Mouse (Mus musculus) stomach, postnatal 0 days (tissue): ENCODE measurements around the gene Il25. TPM values are rescaled to one million over a fixed set of nuclear protein-coding genes. Genes with fewer than 3 reads are reported as not detected.
A peak's percentile ranks its signal among the peaks of the same experiment; 100 is the strongest.
"Not testable (repeated sequence)": the region's sequence is repeated elsewhere in the genome, so short reads cannot be mapped to it uniquely, and the experiment has no call there.

Source experiments
- ATAC-seq: fragments of 200-750 bp; cut with Nextera tagmentation; 2 replicates; pipeline ENCODE4 v1.8.0; 2017; ENCODE audit not compliant: low FRiP score, low TSS enrichment
- DNase-seq: peaks from one replicate; pipeline ENCODE4 v3.0.0-alpha.2; 2016; ENCODE audit warnings: low spot score
- H3K27ac ChIP-seq: fragments of 300-500 bp; sonication (generic); replicated peaks from 2 replicates; pipeline ENCODE4 v1.5.1; 2014; ENCODE audit warnings: mild to moderate bottlenecking, control low read depth
- H3K27me3 ChIP-seq: fragments of 300-500 bp; sonication (generic); 2 replicates; pipeline ENCODE4 v1.6.1; 2014; ENCODE audit warnings: low read length; ENCODE audit not compliant: control insufficient read depth, insufficient read depth
- H3K36me3 ChIP-seq: fragments of 300-500 bp; sonication (generic); 2 replicates; pipeline ENCODE4 v1.6.1; 2014; ENCODE audit warnings: low read length, mixed read lengths; ENCODE audit not compliant: control insufficient read depth, insufficient read depth
- H3K4me1 ChIP-seq: fragments of 300-500 bp; sonication (generic); replicated peaks from 2 replicates; pipeline ENCODE4 v1.6.1; 2014; ENCODE audit warnings: antibody characterized with exemption; ENCODE audit not compliant: control insufficient read depth, insufficient read depth
- H3K4me2 ChIP-seq: fragments of 300-500 bp; sonication (generic); replicated peaks from 2 replicates; pipeline ENCODE4 v1.6.1; 2014; ENCODE audit warnings: low read depth, mild to moderate bottlenecking, control low read depth, moderate library complexity
- H3K4me3 ChIP-seq: fragments of 300-500 bp; sonication (generic); 2 replicates; pipeline ENCODE4 v1.5.1; 2014; ENCODE audit warnings: low read depth, low read length, control low read depth
- H3K9ac ChIP-seq: fragments of 300-500 bp; sonication (generic); 2 replicates; pipeline ENCODE4 v1.6.1; 2014; ENCODE audit warnings: mild to moderate bottlenecking, low read length, control low read depth, mixed read lengths
- H3K9me3 ChIP-seq: fragments of 300-500 bp; sonication (generic); 2 replicates; pipeline ENCODE4 v1.6.1; 2016; ENCODE audit warnings: low read length; ENCODE audit not compliant: control insufficient read depth
- CTCF ChIP-seq: IDR thresholded peaks from 2 replicates; pipeline ENCODE4 v1.5.1; 2016; ENCODE audit warnings: antibody characterized with exemption, low read depth, mild to moderate bottlenecking, moderate library complexity
- EP300 ChIP-seq: optimal IDR thresholded peaks from 2 replicates; pipeline ENCODE3; 2016; ENCODE audit warnings: antibody characterized with exemption
- WGBS: fragments of 180-500 bp; shearing (Covaris S2); extraction: QIAGEN DNeasy Blood & Tissue Kit; methylation state at CpG from one replicate; pipeline ENCODE4 v1.1.7; 2014; 5-methylcytosine and 5-hydroxymethylcytosine counted together
- polyA plus RNA-seq: library from polyadenylated mRNA; unstranded; fragments of >200 nt; fragmentation: Nextera tagmentation; extraction: Ambion mirVana; gene quantifications from 2 replicates; pipeline ENCODE4 v1.2.1, GENCODE M21; 2015

Gene Il25
- polyA plus RNA-seq, 1 experiment from 2014 or later: 0.15 TPM

DNA sequence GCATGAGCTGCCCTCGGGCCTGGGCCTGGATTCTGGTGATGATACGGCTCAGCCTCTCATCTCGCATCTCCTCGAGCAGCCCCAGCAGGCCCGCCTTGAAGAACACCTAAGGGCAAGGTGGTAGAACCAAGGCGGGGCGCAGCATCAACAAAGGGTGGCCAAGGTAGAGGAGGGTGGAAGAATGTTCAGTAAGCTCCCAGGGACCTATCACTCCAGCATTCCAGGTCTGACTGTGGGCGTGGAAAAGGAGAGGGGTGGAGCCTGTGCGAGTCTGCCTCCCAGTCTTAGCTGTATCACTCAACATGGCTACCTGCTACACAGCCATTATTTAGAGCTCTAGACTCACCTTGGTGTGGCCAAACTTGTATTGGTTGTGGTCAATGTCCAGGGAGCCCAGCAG, 24.0 kb downstream of the Il25 start:
- no peaks in the 10 kb centered on the region for H3K9me3 ChIP-seq
- H3K4me3 ChIP-seq: no peak overlapping the region
- H3K27ac ChIP-seq: no peak overlapping the region
- TF ChIP-seq EP300: no peak
- H3K4me1 ChIP-seq: no peaks in the 10 kb centered on the region
- H3K36me3 ChIP-seq: no peaks in the 10 kb centered on the region
- no peaks in the 10 kb centered on the region for H3K27me3 ChIP-seq
- no peak overlapping the region for H3K4me2 ChIP-seq
- WGBS: 73% methylated on average over 9 of the region's 9 CpGs
- H3K9ac ChIP-seq: no peak overlapping the region
- no peak for ATAC-seq
- DNase-seq: no peak

DNA sequence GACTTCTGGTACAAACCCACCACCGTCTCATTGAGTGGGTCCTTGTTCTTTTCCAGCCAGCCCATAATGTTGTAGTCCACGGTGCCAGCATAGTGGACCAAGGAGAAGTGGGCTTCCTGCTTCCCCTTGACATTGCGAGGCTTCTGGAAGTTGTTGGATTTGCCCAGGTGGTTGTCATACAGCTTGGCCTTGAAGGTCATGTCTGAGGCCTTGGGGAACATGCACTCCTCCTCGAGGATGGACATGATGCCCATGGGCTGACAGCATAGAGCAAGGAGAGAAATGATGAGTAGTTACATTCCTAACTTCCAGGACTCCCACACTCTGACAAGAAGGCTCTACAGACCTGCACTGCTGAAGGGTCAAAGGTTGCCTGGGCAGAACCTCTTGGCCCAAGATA, 26.0 kb downstream of the Il25 start:
- ATAC-seq: no peak
- Histone ChIP-seq H3K4me1 (no peaks in the 10 kb centered on the region), H3K9ac (no peak overlapping the region), H3K9me3 (no peaks in the 10 kb centered on the region), H3K27ac (no peak overlapping the region), H3K27me3 (no peaks in the 10 kb centered on the region), H3K4me3 (no peak overlapping the region), H3K4me2 (no peak overlapping the region), H3K36me3 (no peaks in the 10 kb centered on the region)
- TF ChIP-seq EP300 (no peak), CTCF (no peak)
- 79% methylated on average over 4 of the region's 4 CpGs for WGBS
- no peak for DNase-seq

DNA sequence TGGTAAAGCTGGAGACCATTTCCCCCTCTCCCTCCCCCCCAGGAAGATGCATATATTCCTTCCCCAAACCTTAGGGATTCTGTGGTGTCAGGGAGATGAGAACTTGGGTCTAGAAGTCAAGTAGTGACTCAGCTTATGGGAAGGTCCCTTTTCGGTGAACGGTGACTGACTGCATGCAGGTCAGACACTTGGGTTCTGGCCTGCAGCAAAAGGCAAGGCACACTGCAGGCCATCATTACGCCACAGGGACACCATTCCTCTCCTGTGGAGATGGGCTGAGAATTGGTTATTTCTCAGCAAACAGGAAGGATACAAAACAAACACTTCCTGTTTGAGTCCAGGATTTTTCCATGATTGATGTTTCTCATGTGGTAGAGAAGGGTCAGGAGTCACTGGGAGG, 26.7 kb downstream of the Il25 start:
- TF ChIP-seq CTCF (no peak), EP300 (no peak)
- Histone ChIP-seq H3K27ac (no peak overlapping the region), H3K27me3 (no peaks in the 10 kb centered on the region), H3K9ac (no peak overlapping the region), H3K9me3 (no peaks in the 10 kb centered on the region), H3K4me2 (no peak overlapping the region), H3K36me3 (no peaks in the 10 kb centered on the region), H3K4me3 (no peak overlapping the region), H3K4me1 (no peaks in the 10 kb centered on the region)
- DNase-seq: no peak
- 92% methylated on average over 3 of the region's 3 CpGs for WGBS
- ATAC-seq: no peak

DNA sequence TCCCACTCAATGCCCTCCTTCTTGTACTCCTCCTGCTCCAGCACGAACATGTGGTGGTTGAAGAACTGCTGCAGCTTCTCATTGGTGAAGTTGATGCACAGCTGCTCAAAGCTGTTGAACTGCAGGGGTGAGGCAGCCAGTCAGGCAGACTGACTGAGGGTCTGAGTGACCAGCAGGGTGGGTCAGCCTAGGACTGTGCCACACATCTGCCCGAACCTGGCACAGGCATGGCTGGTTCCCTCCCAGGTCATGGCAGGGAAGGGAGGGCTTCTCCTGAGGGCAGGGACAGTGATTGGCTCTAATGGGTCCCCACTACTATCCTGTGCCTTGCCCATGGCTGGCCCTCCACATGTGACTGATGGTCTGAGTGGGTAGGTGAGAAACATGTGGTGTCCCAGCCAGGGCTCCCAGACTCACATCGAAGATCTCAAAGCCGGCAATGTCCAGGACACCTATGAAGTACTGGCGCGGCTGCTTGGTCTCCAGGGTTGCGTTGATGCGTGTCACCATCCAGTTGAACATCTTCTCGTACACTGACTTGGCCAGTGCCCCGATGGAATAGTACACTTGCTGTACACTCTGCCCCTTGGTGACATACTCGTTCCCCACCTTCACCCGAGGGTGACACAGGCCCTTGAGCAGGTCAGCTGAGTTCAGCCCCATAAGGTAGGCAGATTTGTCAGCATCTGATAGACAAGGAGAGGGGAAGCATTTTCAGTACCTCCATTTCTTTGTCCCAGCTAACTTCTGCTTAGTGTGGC, 27.5 kb downstream of the Il25 start:
- H3K9ac ChIP-seq, H3K27ac ChIP-seq, H3K4me3 ChIP-seq, DNase-seq, H3K4me1 ChIP-seq, H3K4me2 ChIP-seq, H3K27me3 ChIP-seq, H3K36me3 ChIP-seq, H3K9me3 ChIP-seq: not testable (repeated sequence)
- ATAC-seq: peak; percentile 32; the same call in 1 of the 2 replicates
- 92% methylated on average over 12 of the region's 12 CpGs for WGBS

DNA sequence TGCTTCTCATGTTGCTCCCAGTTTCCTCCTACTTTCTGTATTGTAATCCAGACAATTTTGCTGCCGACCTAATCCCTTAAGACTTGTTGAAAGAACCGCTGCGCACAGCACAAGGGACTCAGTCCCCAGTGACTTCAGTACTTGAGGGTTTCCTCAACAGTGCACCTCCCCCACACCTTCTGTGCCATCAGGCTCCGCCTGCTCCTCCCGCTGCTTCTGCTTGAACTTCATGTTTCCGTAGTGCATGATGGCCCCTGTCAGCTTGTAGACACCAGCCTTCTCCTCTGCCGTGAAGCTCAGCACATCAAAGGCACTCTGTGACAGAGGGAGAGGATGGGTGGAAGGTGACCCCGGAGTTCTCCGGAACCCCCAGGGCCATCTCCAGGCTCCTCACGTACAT, 28.3 kb downstream of the Il25 start:
- no peak for DNase-seq
- WGBS: 61% methylated on average over 10 of the region's 10 CpGs
- ATAC-seq: no peak

DNA sequence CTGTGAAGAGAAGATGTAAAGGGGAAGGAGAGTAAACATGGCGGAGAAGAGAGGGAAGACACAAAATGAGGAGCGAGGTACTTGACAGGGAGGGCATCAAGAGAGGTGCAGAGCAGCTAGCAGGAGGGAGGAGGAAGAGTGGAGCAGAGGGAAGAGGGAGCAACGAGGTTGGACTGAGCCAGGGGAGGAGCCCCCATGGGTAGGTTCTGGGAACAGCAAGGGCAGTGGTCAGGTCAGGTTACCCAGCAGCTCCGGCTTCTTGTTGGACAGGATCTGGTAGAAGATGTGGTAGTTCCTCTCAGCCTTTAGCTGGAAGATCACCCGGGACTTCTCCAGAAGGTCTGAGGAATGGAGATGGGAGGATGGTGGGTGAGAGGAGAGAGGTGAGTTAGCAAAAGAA, 29.0 kb downstream of the Il25 start:
- ATAC-seq: no peak
- no peak for DNase-seq
- H3K4me2 ChIP-seq: no peak overlapping the region
- no peak overlapping the region for H3K9ac ChIP-seq
- H3K36me3 ChIP-seq: no peaks in the 10 kb centered on the region
- no peaks in the 10 kb centered on the region for H3K9me3 ChIP-seq
- no peaks in the 10 kb centered on the region for H3K4me1 ChIP-seq
- WGBS: 78% methylated on average over 5 of the region's 5 CpGs
- TF ChIP-seq EP300: no peak
- TF ChIP-seq CTCF: no peak
- no peak overlapping the region for H3K4me3 ChIP-seq
- H3K27me3 ChIP-seq: no peaks in the 10 kb centered on the region
- no peak overlapping the region for H3K27ac ChIP-seq

More for the DNA sequence above, 28.3 kb downstream of the Il25 start:
- Histone ChIP-seq H3K4me1 (no peaks in the 10 kb centered on the region), H3K9me3 (no peaks in the 10 kb centered on the region), H3K4me3 (no peak overlapping the region), H3K27me3 (no peaks in the 10 kb centered on the region), H3K36me3 (no peaks in the 10 kb centered on the region), H3K9ac (no peak overlapping the region), H3K4me2 (no peak overlapping the region), H3K27ac (no peak overlapping the region)
- no peak for TF ChIP-seq CTCF
- no peak for TF ChIP-seq EP300
